Mouse (Mus musculus): ENCODE results near the gene Npm1. TPM values are rescaled to one million over a fixed set of nuclear protein-coding genes. Genes with fewer than 3 reads are reported as not detected.
A peak's percentile ranks its signal among the peaks of the same experiment; 100 is the strongest.

Gene Npm1
- total RNA-seq, 2 experiments from 2014 or later: 151 to 158 TPM

DNA sequence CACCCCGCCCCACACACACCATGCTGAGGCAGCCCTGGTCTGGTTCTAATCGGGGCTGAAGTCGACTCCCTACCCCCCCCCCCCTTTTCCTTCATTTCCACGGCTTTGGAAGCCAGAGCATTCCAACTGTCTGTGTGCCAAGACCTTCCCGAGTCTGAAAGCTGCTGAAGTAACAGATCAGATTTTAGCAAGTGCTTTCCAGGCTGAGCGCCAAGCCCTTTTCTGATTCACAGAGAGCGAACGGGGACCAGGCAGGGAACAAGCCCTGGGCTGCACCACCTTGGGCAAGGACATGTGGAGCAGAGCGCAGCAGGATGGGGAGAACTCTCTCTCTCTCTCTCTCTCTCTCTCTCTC lies 16.9 kb downstream of the Npm1 start:
- peak; percentile 89 to 90 for DNase-seq

DNA sequence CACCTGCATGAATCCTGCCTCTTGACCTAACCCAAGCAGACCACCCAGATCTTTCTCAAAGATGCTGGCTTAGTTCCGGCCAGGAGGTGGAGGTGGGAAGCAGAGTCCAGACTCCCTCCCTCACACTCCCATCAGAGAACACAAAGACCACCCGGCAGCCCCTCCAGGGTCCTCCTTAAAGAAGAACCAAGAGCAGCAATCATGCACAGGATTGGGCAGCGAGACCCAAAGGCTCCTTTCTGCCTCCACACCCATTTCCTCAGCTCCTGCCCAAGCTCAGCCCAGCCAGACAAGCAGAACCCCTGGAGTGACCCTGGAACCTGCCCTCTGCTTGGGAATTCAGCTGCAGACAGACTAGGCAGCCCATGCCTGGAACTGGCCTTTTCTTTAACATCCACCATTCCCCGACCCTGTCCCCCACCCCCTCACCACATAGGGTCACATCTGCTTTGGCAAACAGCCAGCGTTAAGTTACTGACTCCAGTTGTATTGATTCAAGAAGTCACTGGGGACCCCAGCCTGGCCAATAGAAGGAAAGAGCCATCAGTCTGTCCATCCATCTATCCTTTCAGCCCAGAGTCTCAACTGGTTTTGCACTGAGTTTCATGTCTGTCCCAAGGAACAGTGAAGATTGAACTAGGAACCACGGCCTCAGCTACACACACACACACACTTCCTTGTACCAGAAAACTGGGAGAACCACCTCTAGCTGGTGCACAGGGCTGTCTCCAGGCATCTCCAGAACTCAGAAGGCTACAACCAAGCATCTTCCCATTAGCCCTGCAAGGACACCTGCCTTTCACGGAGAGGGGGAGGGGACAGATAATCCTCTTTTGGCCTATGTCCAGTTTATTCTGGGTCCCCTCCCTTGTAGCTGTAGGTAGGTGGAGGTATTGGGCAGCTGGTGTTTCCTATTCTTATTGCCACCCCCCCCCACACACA lies 17.5 kb downstream of the Npm1 start:
- peak in 1 of 2 experiments; percentile 11 for DNase-seq

DNA sequence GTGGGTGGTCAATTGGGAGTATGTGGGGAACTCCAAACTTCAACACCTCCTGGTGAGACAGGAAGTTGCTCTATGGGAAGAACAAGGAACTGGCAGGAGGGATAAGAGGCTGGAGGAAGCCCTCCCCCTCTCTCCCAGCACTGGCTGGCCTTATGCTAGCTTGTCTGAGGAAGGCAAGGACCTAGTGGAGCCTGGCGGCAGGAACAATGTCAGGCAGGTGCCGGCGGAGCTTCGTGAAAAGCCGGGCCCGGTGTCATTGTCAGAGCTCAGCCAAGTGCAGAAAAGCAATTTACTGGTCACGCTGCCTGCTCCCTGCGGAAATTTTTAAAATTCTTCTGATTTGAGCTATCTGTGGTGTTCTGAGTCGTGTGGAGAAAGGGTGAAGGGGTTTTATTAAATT lies 19.1 kb downstream of the Npm1 start:
- no peak for DNase-seq

DNA sequence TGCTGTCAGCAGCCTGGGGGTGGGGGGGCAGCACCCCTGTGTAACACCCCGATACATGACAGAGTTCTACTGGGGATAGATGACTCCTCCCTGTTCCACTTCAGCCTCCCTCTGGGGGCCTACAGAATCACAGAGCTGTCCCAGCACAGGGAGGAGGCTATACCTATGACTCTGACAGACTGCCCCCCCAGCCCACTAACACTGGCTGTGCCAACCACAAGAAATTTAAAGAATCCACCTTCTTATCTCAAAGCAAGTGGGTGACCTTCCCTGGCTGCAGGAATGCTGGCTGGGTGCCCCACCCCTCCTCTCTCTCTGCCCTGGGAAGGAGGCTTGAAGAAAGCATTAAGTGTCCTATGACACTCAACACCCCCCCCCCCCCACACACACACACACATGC lies 20.2 kb downstream of the Npm1 start:
- DNase-seq: peak; percentile 22

DNA sequence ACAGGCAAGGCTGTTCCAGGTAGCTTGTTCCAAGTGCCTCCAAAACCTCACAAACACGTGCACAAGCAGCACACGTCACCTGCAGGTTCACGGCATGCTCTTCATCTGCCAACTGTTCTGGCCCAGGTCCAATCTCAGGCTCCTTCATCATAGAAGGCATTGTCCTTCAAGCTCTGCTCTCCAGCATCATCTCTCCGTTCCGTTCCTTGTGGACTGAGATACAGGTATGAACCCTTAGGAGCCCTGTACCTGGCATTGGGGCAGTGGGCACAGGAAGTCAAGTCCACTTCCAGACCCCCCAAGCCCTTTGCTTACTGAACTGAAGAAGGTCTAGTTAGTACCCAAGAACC lies 22.9 kb downstream of the Npm1 start:
- no peak for DNase-seq

DNA sequence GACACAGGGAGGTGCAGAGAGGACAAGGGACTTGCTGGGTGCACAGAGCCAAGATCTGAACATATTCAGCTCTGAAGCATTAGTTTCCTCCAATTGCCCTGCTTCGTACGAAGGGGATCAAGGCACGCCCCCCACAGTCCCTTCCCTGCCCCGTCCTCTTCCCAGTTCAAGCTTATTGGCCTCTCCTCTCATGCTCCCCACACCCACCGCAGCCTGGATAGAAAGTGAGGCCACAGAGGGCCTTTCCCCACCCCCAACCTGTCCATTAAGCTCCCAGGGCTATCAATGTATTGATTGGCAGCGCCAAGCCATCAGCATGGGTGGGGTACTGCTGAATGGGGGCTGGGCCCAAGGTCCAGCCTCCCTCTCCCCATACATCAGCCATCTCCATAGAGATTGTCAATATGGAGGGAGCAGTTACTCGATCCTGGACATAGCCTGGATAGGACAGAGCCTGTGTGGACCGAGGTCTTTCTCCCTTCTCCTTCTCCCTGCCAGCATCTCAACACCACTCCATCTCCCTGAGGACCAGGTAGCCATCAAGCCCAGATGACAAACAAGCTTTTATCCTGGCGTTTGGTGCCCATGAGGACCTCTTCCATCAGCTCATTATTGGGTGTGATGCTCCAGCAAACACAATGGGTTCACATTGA lies 23.4 kb downstream of the Npm1 start:
- no peak for DNase-seq

DNA sequence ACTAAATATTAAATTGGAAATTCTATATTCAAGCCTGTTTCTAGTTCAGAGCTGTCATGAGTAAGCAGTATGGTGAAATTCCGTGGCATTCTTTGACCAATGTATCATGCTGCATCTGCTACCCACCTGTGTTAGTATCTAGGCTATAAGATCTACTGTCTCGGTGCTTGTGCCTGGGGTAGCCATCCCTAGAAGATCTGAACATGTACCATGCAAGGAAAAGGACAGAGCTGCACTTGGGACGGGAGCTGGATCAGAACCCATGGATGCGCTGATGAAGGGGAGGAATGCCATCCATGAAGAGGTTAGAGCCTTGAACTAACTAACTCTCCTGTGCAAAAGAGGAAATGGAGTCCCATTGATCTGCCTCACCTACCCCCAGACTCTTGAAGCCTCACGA lies 24.3 kb downstream of the Npm1 start:
- no peak for DNase-seq

DNA sequence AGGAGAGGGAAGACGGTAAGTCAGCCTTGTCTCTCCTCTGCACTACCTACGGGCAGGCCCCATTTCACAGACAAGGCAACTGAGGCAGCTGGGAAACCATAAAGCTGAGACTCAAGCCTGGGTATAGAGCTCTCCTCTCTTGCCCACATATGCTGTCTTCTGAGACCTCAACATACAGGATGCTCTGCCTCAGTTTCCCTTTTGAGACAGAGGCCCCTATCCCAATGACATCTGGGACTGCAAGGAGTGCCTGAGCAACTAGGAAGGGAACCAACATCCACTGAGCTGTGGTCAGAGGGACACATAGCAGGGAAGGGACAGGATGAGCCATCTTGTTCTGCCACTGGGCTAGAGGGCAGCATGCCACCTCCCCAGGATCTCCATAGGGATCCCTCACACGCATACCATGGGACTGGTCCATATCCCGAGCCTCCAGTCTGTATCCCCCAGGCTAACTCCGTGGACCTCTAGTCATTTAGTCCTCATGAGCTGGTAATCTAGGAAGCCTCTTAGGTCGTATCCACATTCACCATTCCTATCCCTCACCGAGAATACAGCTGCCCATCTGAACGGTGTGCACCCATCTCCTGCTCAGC lies 28.5 kb downstream of the Npm1 start:
- DNase-seq: no peak

DNA sequence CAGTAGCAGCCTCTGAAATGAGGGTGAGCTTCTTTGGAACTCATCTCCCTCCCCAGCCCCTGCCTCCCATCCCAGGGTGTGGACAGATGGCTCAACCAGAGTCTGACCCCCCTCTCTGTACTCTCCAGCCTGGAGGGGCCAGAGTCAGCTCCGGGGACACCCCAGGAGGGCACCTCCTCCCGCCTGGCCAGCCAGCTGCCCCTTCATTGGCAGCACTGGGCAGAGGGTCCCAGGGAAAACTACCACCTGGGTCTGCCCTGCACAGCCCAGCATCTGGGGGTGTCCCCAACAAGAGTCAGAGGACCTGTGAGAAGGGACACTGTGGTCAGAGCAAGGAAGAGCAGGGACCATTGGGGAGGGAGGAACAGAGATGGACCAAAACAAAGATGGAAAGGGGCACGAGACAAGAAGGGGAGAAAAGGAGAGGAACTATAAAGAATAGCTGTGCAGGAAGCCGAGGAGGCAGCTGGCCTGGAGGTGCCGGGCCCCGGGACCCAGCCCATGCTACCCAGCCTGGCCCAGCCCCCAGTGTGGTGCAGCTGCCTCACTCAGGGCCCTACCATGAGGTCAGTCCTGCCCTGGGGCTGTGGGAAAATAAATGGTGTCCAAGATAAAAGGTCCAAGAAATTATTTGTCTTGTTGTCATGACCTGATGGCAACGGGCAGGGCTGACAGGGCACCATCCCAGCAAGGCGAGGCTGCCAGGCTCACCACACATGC lies 30.2 kb downstream of the Npm1 start:
- DNase-seq: no peak

DNA sequence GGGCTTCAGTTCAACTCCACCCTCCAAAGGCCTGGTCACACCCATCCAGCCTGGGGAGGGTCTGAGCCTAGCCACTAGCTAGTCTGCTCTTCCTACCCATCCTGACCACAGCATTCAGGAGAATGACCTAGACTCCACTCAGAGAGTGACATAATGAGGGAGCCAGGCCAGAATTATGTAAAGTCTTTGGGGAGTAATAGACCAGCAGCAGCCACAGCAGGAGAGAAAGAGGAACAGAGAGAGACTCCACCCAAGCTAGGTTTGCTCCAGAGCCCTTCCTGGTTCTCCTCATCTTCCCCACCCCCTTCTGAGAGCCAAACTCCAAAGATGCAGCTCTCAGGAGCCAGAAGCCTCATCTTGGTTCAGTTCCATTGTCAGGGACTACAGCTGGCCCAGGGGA lies 35.9 kb downstream of the Npm1 start:
- DNase-seq: no peak

DNA sequence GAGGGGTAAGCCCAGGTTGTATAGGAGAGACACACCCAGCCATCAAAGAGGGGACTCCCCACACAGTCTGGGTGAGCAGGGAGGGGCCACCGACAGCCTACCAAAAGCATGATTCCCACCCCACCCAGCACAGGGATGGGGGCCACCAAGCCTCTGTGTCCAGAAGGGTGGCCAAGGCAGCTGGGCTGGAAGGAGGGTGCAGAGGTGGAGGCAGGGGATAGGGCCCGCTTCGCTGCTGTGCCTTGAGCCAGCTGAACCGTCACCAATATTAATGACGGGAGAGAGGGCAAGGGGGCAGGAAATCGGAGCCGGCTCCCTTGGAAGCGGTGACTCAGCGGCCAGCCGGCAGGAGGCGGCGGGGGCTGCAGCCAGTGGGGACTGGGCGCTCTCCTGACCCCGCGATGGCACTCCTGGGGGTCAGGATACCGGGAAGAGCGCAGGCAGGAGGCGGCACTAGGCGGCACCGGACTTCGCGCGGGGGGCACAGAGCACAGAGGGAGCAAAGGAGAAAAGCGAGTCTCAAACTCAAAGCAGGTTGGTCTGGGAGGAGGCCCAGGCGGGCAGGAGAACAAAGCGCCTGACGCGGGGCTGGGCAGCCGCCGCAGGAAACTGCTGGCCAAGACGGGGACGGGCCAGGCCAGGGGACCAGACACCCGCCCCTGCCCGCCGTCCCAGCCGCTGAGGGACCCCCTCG lies 40.3 kb downstream of the Npm1 start:
- peak; percentile 23 to 34 for DNase-seq

DNA sequence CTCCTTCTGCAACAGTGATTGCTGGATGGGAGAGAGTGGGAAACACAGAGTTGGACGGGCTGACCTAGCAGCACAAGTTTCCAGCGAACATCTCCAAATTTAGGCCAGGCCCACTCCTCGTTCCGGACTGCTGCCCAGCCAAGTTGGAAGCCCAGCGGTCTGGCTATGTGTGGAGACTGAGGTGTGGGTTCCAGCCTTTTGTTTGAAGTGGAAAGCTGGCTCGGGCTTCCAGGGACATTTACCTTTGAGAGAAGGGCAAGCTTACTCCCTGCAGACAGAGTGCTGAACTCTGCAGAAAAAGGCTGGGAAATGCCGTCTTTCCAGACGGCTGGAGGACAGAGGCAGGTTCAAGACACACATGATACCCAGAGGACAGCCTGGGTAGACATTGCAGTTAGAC lies 43.5 kb downstream of the Npm1 start:
- no peak for DNase-seq

DNA sequence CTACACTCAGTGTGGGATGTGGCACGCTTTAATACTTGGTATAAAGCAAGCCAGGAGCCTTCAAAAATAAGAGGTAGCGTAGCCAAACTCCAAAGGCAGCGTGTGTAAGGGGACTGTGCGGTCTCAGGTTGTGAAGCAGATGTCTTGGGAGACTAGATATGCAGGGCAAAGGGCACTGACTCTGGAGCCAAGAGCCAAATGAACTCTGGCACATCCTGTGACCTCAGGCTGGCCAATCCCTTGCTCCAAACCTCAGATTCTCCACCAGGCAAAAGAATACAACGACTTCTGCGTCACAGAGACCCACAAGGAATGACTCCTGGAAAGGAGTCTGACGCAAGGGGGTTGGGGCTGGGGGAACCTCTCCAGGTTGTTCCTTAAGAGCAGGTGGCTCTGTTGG lies 43.9 kb downstream of the Npm1 start:
- DNase-seq: no peak

DNA sequence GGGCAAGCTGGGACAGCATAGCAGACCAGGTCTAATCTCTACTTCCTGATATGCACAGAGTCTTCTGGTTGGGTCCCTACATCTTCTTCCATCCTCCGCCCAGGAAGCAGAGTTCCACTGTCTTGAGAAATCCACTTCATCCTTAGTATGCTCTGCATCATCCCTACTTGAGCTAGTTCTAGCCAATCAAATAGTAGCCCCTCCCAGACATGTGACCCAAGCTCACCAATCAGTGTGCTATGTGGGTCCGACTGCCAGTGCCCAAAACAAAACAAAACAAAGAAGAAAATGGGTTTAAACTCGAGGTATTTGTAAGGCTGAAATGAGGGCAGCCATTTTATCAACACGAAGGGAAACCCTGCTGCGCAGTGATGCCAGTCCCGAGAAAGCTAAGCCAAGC lies 44.5 kb downstream of the Npm1 start:
- no peak for DNase-seq

DNA sequence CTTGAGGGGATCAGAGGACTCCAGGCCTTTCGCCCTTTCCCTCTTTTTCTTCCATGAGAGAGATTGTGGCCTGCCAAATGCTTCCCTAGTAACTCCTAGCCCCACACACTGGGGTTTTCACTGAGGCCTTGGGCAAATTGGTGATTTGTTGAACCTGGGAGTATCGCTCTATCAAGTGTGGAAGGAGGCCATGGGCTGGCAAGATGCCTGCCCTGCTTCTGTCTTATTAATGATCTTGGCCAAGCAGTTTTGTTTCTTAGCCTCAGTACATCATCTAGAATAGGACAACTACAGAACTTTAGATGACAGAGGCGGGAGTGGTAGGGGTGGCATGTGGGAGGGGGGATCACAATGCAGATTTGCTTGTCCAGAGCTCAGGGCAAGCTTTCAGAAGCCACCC lies 47.2 kb downstream of the Npm1 start:
- no peak for DNase-seq

DNA sequence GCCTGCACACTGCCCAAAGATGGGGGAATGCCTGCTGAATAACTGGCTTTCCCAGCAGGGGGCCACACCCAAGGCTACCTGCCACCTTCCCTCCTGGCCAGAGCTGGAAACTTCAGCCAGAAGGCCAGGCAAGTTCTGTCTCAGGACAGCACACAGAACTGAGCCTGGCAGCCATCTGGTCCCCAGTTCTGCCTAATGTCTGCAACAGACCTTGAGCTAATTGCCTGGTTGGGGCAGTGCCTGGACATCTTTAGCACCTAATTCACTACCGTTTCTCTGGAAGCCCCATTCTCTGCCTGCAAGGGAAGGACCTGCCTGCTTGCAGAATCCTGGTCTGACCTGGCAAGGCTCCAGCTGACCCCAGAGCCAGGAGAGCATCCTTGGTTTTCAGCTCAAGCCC lies 50.6 kb downstream of the Npm1 start:
- DNase-seq: no peak

DNA sequence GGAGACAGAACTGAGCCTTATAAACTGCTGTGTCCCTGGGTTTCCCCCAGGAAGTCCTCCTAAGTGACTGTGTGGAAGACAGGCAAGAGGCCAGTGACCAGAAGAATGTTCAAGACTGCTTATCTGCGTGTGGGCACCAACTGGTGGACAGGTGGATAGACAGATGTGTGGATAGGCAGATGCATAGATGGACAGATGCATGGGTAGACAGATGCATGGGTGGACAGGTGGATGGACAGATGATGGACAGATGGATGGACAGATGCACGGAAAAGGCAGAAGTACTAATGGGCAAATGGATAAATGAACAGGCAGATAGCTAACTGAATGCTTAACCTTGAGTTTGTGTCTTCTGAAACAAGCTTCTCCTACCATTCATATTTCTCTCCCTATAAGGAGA lies 52.9 kb downstream of the Npm1 start:
- DNase-seq: no peak

DNA sequence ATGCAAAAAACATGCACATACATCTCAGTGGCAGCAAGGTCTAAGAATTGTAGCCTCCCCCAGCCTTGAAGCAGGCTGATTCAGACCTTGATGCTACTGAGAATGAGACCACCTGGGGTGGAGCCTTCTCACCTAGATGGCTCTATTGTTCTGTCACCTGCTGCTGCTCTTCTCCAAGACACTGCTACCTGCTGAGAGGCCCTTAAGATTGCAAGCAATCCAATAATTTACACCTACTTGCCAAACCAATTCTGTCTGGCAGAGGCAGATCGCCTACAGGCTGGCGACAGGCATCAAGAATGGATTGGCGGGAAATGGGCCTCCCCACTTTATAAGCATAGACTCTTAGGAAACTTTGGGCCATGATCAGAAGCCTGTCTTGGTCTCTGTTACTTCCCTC lies 55.5 kb downstream of the Npm1 start:
- DNase-seq: no peak

DNA sequence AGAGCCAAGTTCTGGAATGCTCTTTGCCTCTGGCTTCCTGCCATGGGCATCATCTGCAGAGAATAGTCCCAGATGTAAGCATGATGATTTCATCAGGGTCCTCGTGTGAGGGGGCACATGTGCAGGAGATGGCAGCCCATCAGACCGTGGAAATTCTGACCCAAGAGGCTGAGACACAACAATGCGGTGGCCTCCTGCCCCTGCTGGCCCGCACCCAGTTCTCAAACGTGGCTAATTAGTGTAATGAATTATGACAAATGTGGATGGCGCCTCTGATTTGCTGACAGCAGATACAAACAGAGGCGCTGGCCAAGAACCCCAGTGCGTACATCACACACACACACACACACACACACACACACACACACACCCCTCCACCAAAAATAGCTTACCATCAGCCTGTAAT lies 58.1 kb downstream of the Npm1 start:
- no peak for DNase-seq

DNA sequence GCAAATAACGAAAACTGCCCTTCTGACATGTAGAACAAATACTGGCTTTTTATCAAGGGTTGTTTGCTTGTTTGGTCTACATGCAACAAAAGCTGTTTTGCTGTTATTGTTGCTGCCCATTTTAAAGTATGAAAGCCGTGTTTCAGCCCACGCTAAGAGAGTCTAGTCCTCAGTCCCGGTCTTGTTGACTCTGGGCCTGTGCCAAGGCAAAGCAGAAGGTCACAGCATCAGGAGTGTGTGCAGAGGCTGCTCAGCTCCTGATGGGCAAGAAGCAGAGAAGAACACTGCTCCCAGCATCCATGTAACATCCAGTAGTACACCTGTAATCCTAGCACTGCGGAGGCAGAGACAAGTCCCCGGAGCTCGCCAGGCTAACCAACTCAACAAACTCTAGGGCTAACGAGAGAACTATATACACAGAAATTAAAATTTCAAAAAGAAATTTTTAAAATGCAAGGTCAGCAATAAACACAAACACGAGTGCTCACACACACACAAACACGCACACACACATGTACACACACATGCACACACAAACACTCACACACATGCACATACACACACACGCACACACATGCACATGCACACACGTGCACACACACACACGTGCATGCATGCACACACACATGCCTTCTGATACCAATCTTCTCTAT lies 59.6 kb downstream of the Npm1 start:
- no peak for DNase-seq
